23 mouse cellular contexts compared by ENCODE assay signal in the genomic region with DNA sequence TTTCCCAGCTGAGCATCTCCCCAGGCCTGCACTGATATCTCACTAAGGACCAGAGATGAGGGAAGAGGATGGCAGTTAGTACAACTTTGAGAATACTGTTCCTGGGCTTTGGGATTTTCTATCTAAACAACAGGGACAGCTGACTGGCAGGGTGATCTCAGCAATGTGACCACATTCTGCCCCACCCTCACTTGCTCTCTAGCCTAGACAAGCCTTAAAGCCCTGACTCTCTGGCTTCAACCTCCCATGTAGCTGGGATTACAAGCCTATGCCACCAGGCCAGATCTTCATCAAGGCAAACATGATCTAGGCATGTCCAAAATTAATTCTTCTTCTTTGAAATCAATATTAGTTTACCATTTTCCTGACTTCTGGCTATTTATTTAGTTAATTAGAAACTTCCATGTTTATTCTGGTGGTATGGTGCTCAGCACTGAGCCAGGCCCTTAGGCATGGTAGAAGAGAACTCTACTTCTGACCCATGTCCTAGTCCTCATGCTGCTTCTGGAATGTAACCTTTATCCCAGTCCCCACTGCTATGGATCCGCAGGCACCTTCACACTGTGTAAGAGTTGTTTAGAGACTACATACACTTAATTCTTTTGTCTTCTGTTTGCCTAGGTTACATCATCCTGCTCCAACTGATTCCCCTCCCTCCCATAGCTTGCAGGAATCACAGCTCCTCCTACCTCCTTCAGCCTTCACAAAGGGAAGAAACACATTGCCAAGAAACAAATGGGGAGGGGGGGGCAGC. TPM values are rescaled to one million over a fixed set of nuclear protein-coding genes. Genes with fewer than 3 reads are reported as not detected.
DNase-seq lines count a peak whose midpoint lies in the region; ATAC-seq and TF ChIP-seq lines count a peak whose summit lies in the region.
"Had no signal": no experiment of that assay in that cellular context is flagged by ENCODE, and none has a peak within 500 bp of the region (broad histone marks: within the 10 kb centered on the region; RNA-seq: fewer than 3 reads in every experiment).

No protein-coding gene starts in this region.

- no peak for TF ChIP-seq CTCF in heart, postnatal 0 days (IDR thresholded peaks at IDR 0.05; ENCODE audit: low read depth)
- TF ChIP-seq CTCF in lung, postnatal 0 days (IDR thresholded peaks at IDR 0.05), result no peak

- no peak overlapping the region for H3K27ac ChIP-seq in heart, postnatal 0 days (ENCODE audit: low read depth)
- no peak overlapping the region for H3K27ac ChIP-seq in lung, postnatal 0 days (ENCODE audit: low read length)
- peak overlapping the region; percentile 50; the same call in 1 of the 2 replicates for H3K27ac ChIP-seq in brown adipose tissue, adult 24 weeks (replicated peaks; ENCODE audit: low read depth, low read length)
- no peak overlapping the region for H3K27ac ChIP-seq in limb, embryonic 10.5 days
- H3K27ac ChIP-seq: embryonic facial prominence, embryonic 15.5 days; forebrain, embryonic 12.5 days; kidney, postnatal 0 days had no signal

- no peak overlapping the region for H3K4me2 ChIP-seq in heart, postnatal 0 days (ENCODE audit: low read depth, low read length)
- H3K4me2 ChIP-seq in lung, postnatal 0 days (replicated peaks; ENCODE audit: low read depth, low read length), result no peak overlapping the region
- H3K4me2 ChIP-seq: embryonic facial prominence, embryonic 15.5 days; forebrain, embryonic 12.5 days; heart, embryonic 12.5 days; lung, embryonic 14.5 days had no signal

- no peaks in the 10 kb centered on the region for H3K36me3 ChIP-seq in heart, postnatal 0 days (replicated peaks; ENCODE audit: control insufficient read depth, insufficient read depth, low read length)
- no peaks in the 10 kb centered on the region for H3K36me3 ChIP-seq in lung, postnatal 0 days (ENCODE audit: insufficient read depth, low read length)
- H3K36me3 ChIP-seq in limb, embryonic 10.5 days, result no peaks in the 10 kb centered on the region
- H3K36me3 ChIP-seq: embryonic facial prominence, embryonic 15.5 days; forebrain, embryonic 12.5 days; heart, embryonic 12.5 days had no signal

- no peak overlapping the region for H3K4me3 ChIP-seq in heart, postnatal 0 days (ENCODE audit: low read depth, low read length)
- H3K4me3 ChIP-seq in lung, postnatal 0 days (ENCODE audit: low read depth, low read length), result no peak overlapping the region
- no peak overlapping the region for H3K4me3 ChIP-seq in brown adipose tissue, adult 24 weeks (ENCODE audit: insufficient read depth, low read depth, low read length)
- no peak overlapping the region for H3K4me3 ChIP-seq in limb, embryonic 10.5 days
- H3K4me3 ChIP-seq: embryonic facial prominence, embryonic 15.5 days; forebrain, embryonic 12.5 days; heart, embryonic 12.5 days had no signal

- no peak for TF ChIP-seq EP300 in heart, postnatal 0 days (IDR thresholded peaks at IDR 0.05; ENCODE audit: low read depth)
- TF ChIP-seq EP300 in lung, postnatal 0 days (IDR thresholded peaks at IDR 0.05), result no peak

- H3K4me1 ChIP-seq in heart, postnatal 0 days (ENCODE audit: control insufficient read depth, insufficient read depth), result no peaks in the 10 kb centered on the region
- H3K4me1 ChIP-seq in lung, postnatal 0 days (ENCODE audit: insufficient read depth, low read depth, low read length), result no peaks in the 10 kb centered on the region
- H3K4me1 ChIP-seq in brown adipose tissue, adult 24 weeks (ENCODE audit: control insufficient read depth, insufficient read depth, insufficient read length, low read length), result peaks cover 5% of the 10 kb centered on the region
- H3K4me1 ChIP-seq in limb, embryonic 10.5 days, result no peaks in the 10 kb centered on the region
- H3K4me1 ChIP-seq: embryonic facial prominence, embryonic 15.5 days; forebrain, embryonic 12.5 days; heart, embryonic 12.5 days had no signal

- 24% methylated on average over 1 of the region's 1 CpGs for WGBS in heart, postnatal 0 days
- WGBS in lung, postnatal 0 days, result 33% methylated on average over 1 of the region's 1 CpGs
- 45% methylated on average over 1 of the region's 1 CpGs for WGBS in limb, embryonic 10.5 days

- no peaks in the 10 kb centered on the region for H3K27me3 ChIP-seq in heart, postnatal 0 days (ENCODE audit: control insufficient read depth, insufficient read depth, low read length)
- no peaks in the 10 kb centered on the region for H3K27me3 ChIP-seq in lung, postnatal 0 days (replicated peaks; ENCODE audit: insufficient read depth, low read length)
- no peaks in the 10 kb centered on the region for H3K27me3 ChIP-seq in limb, embryonic 10.5 days (ENCODE audit: low read depth, poor library complexity, severe bottlenecking)
- H3K27me3 ChIP-seq: forebrain, embryonic 12.5 days; heart, embryonic 12.5 days had no signal

- DNase-seq in heart, postnatal 0 days (ENCODE audit: low spot score), result no peak
- DNase-seq in heart, adult 18-20 months, result no peak
- no peak for DNase-seq in lung, postnatal 0 days (ENCODE audit: low spot score)
- DNase-seq in lung, postnatal 36 days, result no peak
- peak; percentile 9 for DNase-seq in ZHBTc4 (ENCODE audit: low read depth, low spot score)
- DNase-seq in limb, embryonic 10.5 days (ENCODE audit: low spot score), result no peak
- no peak for DNase-seq in layer of hippocampus, adult 18-20 months (ENCODE audit: low spot score in 2 of 2)
- DNase-seq: adrenal gland, postnatal 10 days; cerebellum, adult 11 months; cerebellum, postnatal 10 days; gastrocnemius, postnatal 36 days; heart, postnatal 36 days; kidney, adult 18-20 months; lung, embryonic 14.5 days; thymus, postnatal 36 days had no signal

- H3K9me3 ChIP-seq in heart, postnatal 0 days (replicated peaks; ENCODE audit: control insufficient read depth, low read length), result no peaks in the 10 kb centered on the region
- no peaks in the 10 kb centered on the region for H3K9me3 ChIP-seq in lung, postnatal 0 days (ENCODE audit: low read length)
- H3K9me3 ChIP-seq in limb, embryonic 10.5 days (replicated peaks), result no peaks in the 10 kb centered on the region
- H3K9me3 ChIP-seq: embryonic facial prominence, embryonic 15.5 days; forebrain, embryonic 12.5 days; heart, embryonic 12.5 days had no signal

- 0 out of 2 replicates have a peak, but pooled peaks have one; percentile 44 for ATAC-seq in heart, postnatal 0 days (ENCODE audit: insufficient read depth, low read depth)
- peak; percentile 37 for ATAC-seq in lung, postnatal 0 days
- ATAC-seq: hindbrain, embryonic 16.5 days; midbrain, embryonic 16.5 days had no signal

- H3K9ac ChIP-seq in heart, postnatal 0 days (replicated peaks; ENCODE audit: low read depth, low read length), result no peak overlapping the region
- H3K9ac ChIP-seq in lung, postnatal 0 days (replicated peaks; ENCODE audit: low read depth), result no peak overlapping the region
- H3K9ac ChIP-seq: embryonic facial prominence, embryonic 15.5 days; forebrain, embryonic 12.5 days; heart, embryonic 12.5 days; lung, embryonic 14.5 days had no signal

RNA-seq across cellular contexts. Expression of a gene that starts 7.6 kb away (rescaled TPM):
- 2.9 TPM in 1 of 2 replicates, not detected in the other for total RNA-seq in heart, postnatal 0 days (2014; rRNA removed; ENCODE audit: low replicate concordance)
- polyA plus RNA-seq in heart, postnatal 0 days (2015; fragmentation: Nextera tagmentation; extraction: Ambion mirVana), result 0.40 and 0.46 TPM in 2 replicates
- 1 to 10 TPM; 2.7 to 3.8 TPM for total RNA-seq in heart, adult 18-20 months (2021)
- polyA plus RNA-seq in lung, postnatal 0 days (2015; fragmentation: Nextera tagmentation; extraction: Ambion mirVana), result 2.6 and 7.7 TPM in 2 replicates
- polyA plus RNA-seq in brown adipose tissue, adult 24 weeks (2012; ENCODE audit: insufficient read depth, insufficient read length, missing spikeins), result 0.67 and 1.1 TPM in 2 replicates
- 32.7 and 47.1 TPM in 2 replicates for polyA plus RNA-seq in limb, embryonic 10.5 days (2016; fragmentation: Nextera tagmentation; extraction: Ambion mirVana)
- total RNA-seq in layer of hippocampus, adult 18-20 months (2021), result 1 to 10 TPM; 7.2 to 7.8 TPM
- total RNA-seq: megakaryocyte, adult 5-6 weeks had no signal
